Mouse (Mus musculus): ENCODE measurements around the gene Cd300lb. TPM values are rescaled to one million over a fixed set of nuclear protein-coding genes. Genes with fewer than 3 reads are reported as not detected.
A peak's percentile ranks its signal among the peaks of the same experiment; 100 is the strongest.

Cd300lb gene
- polyA plus RNA-seq (2015; fragmentation: Nextera tagmentation; extraction: Ambion mirVana) = 0.45 and 0.49 TPM in 2 replicates

DNA sequence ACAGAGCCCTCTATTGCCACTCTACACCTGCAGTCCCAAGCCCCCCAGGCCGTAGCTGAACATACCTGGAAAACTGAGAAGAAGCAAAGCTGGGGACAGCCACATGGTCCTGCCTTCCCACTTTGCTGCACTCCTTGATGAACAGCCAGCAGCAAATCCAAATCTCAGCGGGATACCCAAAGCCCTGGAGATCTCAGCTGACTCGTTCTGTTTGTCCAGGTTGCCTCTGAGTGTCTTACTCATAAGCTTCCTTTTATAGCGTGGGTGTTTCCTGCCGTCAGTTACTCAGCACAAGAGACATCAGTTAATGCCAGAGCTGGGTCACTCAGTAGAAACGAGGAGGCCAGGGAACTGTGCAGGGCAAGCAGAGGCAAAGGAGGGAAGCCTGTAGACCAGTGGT lies at the start of gene Cd300lb:
Cd300lb (minus strand) TSS at position 243 of the 400 bp plus-strand sequence.
- Histone ChIP-seq H3K36me3 (no peaks in the 10 kb centered on the region), H3K4me3 (no peak within 1 kb of the TSS), H3K9me3 (no peaks in the 10 kb centered on the region), H3K9ac (no peak within 1 kb of the TSS), H3K4me2 (no peak within 1 kb of the TSS), H3K4me1 (peaks cover 13% of the 10 kb centered on the region), H3K27ac (replicated peaks) (no peak within 1 kb of the TSS), H3K27me3 (replicated peaks) (no peaks in the 10 kb centered on the region)
- ATAC-seq (ENCODE audit: extremely low read depth, insufficient number of reproducible peaks, low FRiP score, low TSS enrichment) = no peak
- WGBS = 39% methylated on average over 6 of the region's 6 CpGs

DNA sequence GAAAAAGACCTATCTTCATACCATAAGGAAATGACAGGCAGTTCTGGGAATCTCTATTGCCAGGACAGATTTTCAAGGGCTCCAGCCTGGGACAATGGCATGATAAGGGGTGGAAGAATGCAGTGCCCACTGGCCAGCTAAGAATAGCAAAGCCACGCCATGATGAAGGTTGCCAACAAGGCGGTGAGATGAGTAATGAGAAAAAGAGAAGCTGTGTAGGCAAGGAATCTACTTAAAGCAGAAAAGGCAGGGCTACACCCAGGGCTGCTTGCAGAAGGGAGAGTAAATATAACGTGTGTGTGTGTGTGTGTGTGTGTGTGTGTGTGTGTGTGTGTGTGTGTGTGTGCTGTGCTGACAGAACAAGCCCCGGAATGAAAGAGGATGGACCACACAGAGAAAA lies 47.7 kb upstream of the Cd300lb start:
- no peaks in the 10 kb centered on the region for H3K4me1 ChIP-seq
- no peaks in the 10 kb centered on the region for H3K27me3 ChIP-seq (replicated peaks)
- no peak for ATAC-seq (ENCODE audit: extremely low read depth, insufficient number of reproducible peaks, low FRiP score, low TSS enrichment)

DNA sequence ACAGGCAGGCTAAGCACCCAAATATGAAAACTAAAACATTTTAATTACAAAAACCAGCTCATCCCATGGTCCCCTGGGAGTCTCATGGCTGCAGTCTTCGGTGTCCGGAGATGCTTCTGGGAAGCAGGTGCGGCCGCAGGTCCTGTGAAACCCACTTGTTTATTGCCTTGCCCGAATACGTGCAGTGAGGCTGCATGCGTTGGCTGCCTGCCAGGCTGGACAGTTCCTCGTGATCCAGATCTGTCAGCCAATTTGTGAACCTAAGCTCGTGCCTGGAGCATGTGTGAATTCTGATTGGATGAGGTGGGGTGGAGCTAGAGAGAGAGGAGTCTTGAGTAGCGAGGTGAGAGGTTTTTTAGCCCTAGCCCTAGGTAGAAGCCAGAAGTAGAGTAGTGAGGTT lies 38.5 kb upstream of the Cd300lb start:
- no peak overlapping the region for H3K4me3 ChIP-seq
- no peak overlapping the region for H3K9ac ChIP-seq
- H3K27me3 ChIP-seq (replicated peaks) = no peaks in the 10 kb centered on the region
- H3K9me3 ChIP-seq = peaks cover 28% of the 10 kb centered on the region
- no peak overlapping the region for H3K4me2 ChIP-seq
- H3K4me1 ChIP-seq = no peaks in the 10 kb centered on the region
- no peak for ATAC-seq (ENCODE audit: extremely low read depth, insufficient number of reproducible peaks, low FRiP score, low TSS enrichment)
- no peaks in the 10 kb centered on the region for H3K36me3 ChIP-seq
- H3K27ac ChIP-seq (replicated peaks) = no peak overlapping the region
- WGBS = 75% methylated on average over 10 of the region's 10 CpGs

More for the DNA sequence above, 47.7 kb upstream of the Cd300lb start:
- peaks cover 22% of the 10 kb centered on the region for H3K9me3 ChIP-seq
- WGBS = 53% methylated on average over 3 of the region's 4 CpGs
- no peak overlapping the region for H3K9ac ChIP-seq
- no peaks in the 10 kb centered on the region for H3K36me3 ChIP-seq
- H3K27ac ChIP-seq (replicated peaks) = no peak overlapping the region
- H3K4me3 ChIP-seq = no peak overlapping the region
- no peak overlapping the region for H3K4me2 ChIP-seq

DNA sequence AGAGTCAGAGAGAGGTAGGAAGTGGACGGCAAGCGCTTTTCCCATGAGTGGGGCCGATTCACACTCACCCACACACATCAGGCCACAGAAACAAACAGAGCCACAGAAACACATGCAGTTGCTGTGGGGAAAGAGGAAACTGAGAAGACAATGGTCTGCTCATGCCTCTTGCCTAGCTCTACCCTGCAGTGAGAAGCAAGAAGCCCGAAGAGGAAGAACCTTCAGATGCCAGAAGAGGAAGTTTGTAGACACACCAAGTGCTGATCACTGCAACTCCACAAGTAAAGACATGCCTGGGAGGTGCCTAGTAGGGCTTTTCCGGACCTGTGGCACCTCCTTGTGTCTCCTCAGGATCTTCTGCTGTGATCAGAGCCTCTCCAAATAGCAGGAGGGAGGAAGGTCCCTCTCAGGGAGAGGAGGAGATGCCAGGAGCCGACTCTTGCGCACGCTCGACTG lies 34.6 kb upstream of the Cd300lb start, which contains the start of gene Cd300c:
Cd300c (minus strand) TSS at position 406 of the 456 bp plus-strand sequence.
- peaks cover 8% of the 10 kb centered on the region for H3K4me1 ChIP-seq
- H3K27ac ChIP-seq (replicated peaks) = no peak within 1 kb of the TSS
- ATAC-seq (ENCODE audit: extremely low read depth, insufficient number of reproducible peaks, low FRiP score, low TSS enrichment) = no peak
- H3K27me3 ChIP-seq (replicated peaks) = no peaks in the 10 kb centered on the region
- no peak within 1 kb of the TSS for H3K4me3 ChIP-seq
- WGBS = 83% methylated on average over 9 of the region's 9 CpGs
- no peaks in the 10 kb centered on the region for H3K36me3 ChIP-seq
- H3K9ac ChIP-seq = no peak within 1 kb of the TSS
- H3K4me2 ChIP-seq = no peak within 1 kb of the TSS
- peaks cover 12% of the 10 kb centered on the region for H3K9me3 ChIP-seq

DNA sequence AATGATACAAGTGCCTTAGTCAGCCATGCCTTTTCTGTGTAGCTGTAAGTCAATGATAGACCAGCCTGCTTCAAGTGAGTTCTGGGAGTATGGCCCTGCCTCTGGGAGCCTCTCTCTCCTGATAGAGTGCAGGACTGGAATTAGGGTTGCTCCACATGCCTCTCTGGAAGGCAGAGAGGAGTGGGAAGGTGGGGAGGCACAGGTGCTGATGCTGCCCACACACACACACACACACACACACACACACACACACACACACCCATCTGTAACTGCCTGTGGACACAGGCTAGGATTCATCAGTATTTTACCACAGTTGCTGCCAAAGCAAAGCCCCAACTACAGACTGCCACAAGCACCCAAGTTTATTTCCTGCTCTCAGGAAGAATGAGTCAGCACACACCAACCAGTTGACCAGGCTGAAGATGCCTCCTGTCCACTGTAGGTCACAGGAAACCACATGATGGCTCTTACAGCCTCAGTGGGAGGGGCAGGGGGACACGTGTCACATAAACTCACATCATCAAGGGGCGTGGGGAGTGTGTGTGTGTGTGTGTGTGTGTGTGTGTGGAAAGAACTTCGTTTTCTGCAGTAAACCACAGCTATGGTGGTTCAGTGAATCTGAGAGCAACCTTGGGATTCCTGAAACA lies 31.1 kb upstream of the Cd300lb start:
- WGBS = 55% methylated on average over 3 of the region's 3 CpGs
- Histone ChIP-seq H3K27ac (replicated peaks) (no peak overlapping the region), H3K27me3 (replicated peaks) (no peaks in the 10 kb centered on the region), H3K9ac (no peak overlapping the region), H3K9me3 (no peaks in the 10 kb centered on the region), H3K4me3 (no peak overlapping the region), H3K36me3 (no peaks in the 10 kb centered on the region), H3K4me1 (peaks cover 8% of the 10 kb centered on the region), H3K4me2 (no peak overlapping the region)
- no peak for ATAC-seq (ENCODE audit: extremely low read depth, insufficient number of reproducible peaks, low FRiP score, low TSS enrichment)

DNA sequence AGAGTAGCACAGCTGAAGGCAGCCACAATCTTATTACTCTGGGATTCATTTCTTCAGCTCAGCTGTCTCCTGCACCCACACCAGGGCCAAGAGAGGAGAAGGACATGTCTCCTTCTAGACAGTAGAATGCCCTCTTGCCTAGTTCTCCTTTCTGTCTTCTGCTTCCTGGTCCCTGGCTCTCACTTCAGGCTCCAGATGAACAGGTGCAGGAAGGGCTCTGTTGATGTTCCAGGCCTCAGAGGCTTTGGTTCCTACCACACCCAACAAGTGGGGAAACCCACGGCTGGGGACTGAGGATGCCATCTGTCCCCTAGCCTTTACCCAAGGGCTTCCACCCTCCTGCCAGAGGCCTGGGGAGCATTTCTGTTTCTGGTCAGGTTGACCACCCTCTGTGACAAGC lies 26.2 kb upstream of the Cd300lb start:
- H3K36me3 ChIP-seq = no peaks in the 10 kb centered on the region
- H3K4me1 ChIP-seq = peaks cover 3% of the 10 kb centered on the region
- H3K9me3 ChIP-seq = no peaks in the 10 kb centered on the region
- no peak overlapping the region for H3K27ac ChIP-seq (replicated peaks)
- ATAC-seq (ENCODE audit: extremely low read depth, insufficient number of reproducible peaks, low FRiP score, low TSS enrichment) = no peak
- H3K4me2 ChIP-seq = no peak overlapping the region
- H3K9ac ChIP-seq = no peak overlapping the region
- no peak overlapping the region for H3K4me3 ChIP-seq
- 59% methylated on average over 1 of the region's 1 CpGs for WGBS
- H3K27me3 ChIP-seq (replicated peaks) = no peaks in the 10 kb centered on the region

DNA sequence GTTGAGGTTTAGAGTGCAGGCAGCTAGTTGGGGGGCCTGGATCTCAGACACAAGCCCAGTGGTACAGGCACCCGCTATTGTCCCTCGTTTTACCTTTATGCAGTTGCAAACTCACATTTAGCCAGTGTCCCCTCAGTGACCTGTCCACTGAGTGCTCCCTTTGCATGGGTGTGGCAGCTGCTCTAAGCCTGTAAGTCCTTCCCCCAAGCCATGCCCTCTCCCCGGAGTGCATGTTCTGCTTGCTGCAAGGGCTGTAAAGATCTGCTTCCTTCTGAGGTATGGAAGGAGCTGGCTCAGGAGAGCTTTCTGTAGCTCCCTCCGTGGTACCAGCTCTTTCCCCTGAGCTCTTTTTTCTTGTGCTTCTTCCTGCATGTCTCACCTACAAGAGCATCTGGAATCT lies 595 bp downstream of the Cd300lb start:
- no peaks in the 10 kb centered on the region for H3K27me3 ChIP-seq (replicated peaks)
- ATAC-seq (ENCODE audit: extremely low read depth, insufficient number of reproducible peaks, low FRiP score, low TSS enrichment) = no peak
- H3K9me3 ChIP-seq = no peaks in the 10 kb centered on the region
- 66% methylated on average over 4 of the region's 4 CpGs for WGBS
- no peak overlapping the region for H3K4me2 ChIP-seq
- no peak overlapping the region for H3K9ac ChIP-seq
- no peak overlapping the region for H3K4me3 ChIP-seq
- H3K4me1 ChIP-seq = peaks cover 19% of the 10 kb centered on the region
- H3K27ac ChIP-seq (replicated peaks) = no peak overlapping the region
- H3K36me3 ChIP-seq = no peaks in the 10 kb centered on the region

DNA sequence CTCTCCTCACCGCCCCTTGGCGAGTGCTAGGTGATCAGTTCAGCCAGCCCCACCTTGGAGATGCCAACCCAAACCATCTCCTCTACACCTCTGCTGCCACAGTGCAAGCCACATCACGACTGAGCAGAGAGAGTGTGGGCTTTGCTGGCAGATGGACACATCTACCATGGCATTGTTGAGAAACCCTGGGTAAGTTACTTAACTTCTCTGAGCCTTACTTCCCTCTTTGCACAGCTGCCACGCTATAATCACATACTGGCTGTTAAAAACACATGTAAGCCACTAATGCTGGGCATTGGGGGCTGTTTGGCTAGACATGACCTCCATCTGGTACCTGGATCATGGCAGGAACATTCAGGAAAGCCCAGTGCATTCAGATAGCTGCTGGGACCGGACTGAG lies 3.1 kb downstream of the Cd300lb start:
- H3K4me2 ChIP-seq = no peak overlapping the region
- no peaks in the 10 kb centered on the region for H3K9me3 ChIP-seq
- no peaks in the 10 kb centered on the region for H3K27me3 ChIP-seq (replicated peaks)
- no peaks in the 10 kb centered on the region for H3K36me3 ChIP-seq
- no peak overlapping the region for H3K9ac ChIP-seq
- no peak for ATAC-seq (ENCODE audit: extremely low read depth, insufficient number of reproducible peaks, low FRiP score, low TSS enrichment)
- WGBS = 68% methylated on average over 5 of the region's 5 CpGs
- H3K4me3 ChIP-seq = no peak overlapping the region
- H3K4me1 ChIP-seq = peaks cover 24% of the 10 kb centered on the region
- no peak overlapping the region for H3K27ac ChIP-seq (replicated peaks)

DNA sequence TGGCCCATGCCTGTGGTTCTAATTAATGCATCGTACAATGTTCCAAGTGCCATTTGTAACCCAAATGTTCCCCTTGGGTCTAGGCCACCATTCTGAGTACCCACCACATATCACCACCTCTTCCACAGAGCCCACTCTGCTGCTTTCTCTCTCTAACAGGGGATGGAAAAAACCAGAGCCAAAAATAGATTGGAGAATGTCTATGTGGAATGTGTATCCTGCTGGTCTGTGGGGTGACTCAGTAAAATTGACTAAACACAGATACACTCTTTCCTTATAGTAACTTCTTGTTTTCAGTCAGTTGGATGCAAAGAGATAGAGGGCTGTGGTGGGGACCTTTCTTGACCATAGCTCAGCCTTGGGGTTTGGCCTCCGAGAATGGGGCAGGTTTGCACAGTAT lies 4.6 kb downstream of the Cd300lb start:
- no peaks in the 10 kb centered on the region for H3K36me3 ChIP-seq
- no peaks in the 10 kb centered on the region for H3K9me3 ChIP-seq
- H3K4me1 ChIP-seq = peaks cover 24% of the 10 kb centered on the region
- H3K27ac ChIP-seq (replicated peaks) = peak overlapping the region; percentile 73
- H3K27me3 ChIP-seq (replicated peaks) = no peaks in the 10 kb centered on the region
- no peak overlapping the region for H3K4me3 ChIP-seq
- WGBS = 50% methylated on average over 2 of the region's 2 CpGs
- no peak for ATAC-seq (ENCODE audit: extremely low read depth, insufficient number of reproducible peaks, low FRiP score, low TSS enrichment)
- H3K4me2 ChIP-seq = no peak overlapping the region
- no peak overlapping the region for H3K9ac ChIP-seq

DNA sequence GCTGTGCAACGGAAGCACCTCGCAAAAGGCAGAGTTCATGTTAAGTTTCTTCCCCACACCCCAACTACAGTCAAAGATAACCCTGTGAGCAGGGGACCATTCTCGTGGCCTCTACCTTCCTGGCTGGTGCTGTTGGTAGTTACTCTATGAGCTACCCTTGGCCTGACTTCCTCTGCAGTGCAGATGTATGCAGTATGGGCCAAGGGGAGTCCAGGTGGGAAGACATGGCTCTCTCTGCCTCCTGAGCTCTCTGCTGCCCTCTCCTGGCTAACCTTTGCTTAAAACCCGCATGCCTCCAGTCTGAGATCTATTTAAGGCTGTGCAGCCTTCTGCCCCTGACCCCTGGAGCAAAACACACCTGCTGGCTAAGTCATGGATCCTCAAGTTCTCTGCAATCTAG lies 10.2 kb downstream of the Cd300lb start:
- Histone ChIP-seq H3K27ac (replicated peaks) (no peak overlapping the region), H3K27me3 (replicated peaks) (no peaks in the 10 kb centered on the region), H3K4me3 (no peak overlapping the region), H3K9me3 (0 out of 2 replicates have a peak, but pooled peaks cover 5% of the 10 kb centered on the region), H3K9ac (no peak overlapping the region), H3K4me1 (peaks cover 9% of the 10 kb centered on the region), H3K4me2 (no peak overlapping the region), H3K36me3 (no peaks in the 10 kb centered on the region)
- WGBS = 69% methylated on average over 4 of the region's 4 CpGs
- ATAC-seq (ENCODE audit: extremely low read depth, insufficient number of reproducible peaks, low FRiP score, low TSS enrichment) = no peak

DNA sequence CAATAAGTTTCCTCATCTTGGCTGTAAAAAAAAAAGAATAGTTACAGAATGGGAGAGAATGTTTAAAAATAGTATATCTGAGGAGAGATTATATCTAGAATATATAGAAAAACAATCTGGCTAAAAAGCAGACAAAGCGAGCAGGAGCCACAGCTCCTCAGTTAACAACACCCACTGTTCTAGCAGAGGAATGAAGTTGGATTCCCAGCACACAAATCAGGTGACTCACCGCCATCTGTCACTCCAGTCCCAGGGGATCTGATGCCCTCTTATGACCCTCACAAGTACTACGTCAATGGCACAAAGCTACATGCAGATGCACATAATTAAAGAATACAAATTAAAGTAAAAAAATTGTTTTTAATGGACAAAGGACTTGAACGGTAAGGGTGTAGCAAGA lies 11.7 kb downstream of the Cd300lb start:
- H3K4me1 ChIP-seq = no peaks in the 10 kb centered on the region

DNA sequence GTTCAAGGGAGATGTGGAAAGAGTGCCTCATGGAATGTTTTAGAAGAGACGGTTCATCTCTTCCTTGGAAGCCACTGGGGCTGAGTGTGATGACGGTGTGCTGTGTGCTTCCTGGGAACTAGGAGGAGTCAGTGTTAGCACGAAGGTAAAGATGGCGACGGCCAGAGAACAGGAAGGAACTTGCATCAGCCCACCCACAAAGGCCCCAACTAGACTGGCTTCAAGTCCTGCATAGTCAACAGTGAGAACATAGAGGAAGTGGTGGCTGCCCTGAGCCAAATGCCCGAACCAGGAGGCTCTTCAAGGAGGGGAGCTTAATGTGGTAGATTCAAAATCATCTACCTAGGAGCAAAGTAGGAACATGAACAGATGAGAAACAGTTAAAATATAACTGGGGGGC lies 17.1 kb downstream of the Cd300lb start:
- Histone ChIP-seq H3K27ac (replicated peaks) (no peak overlapping the region), H3K4me1 (peaks cover 12% of the 10 kb centered on the region), H3K4me3 (no peak overlapping the region), H3K27me3 (replicated peaks) (0 out of 2 replicates have a peak, but pooled peaks cover 4% of the 10 kb centered on the region), H3K4me2 (no peak overlapping the region), H3K9me3 (0 out of 2 replicates have a peak, but pooled peaks cover 7% of the 10 kb centered on the region), H3K9ac (no peak overlapping the region), H3K36me3 (no peaks in the 10 kb centered on the region)
- WGBS = 74% methylated on average over 6 of the region's 6 CpGs
- ATAC-seq (ENCODE audit: extremely low read depth, insufficient number of reproducible peaks, low FRiP score, low TSS enrichment) = no peak

More for the DNA sequence above, 11.7 kb downstream of the Cd300lb start:
- WGBS = 78% methylated on average over 4 of the region's 4 CpGs
- ATAC-seq (ENCODE audit: extremely low read depth, insufficient number of reproducible peaks, low FRiP score, low TSS enrichment) = no peak
- Histone ChIP-seq H3K4me3 (no peak overlapping the region), H3K4me2 (no peak overlapping the region), H3K36me3 (no peaks in the 10 kb centered on the region), H3K27me3 (replicated peaks) (no peaks in the 10 kb centered on the region), H3K27ac (replicated peaks) (no peak overlapping the region), H3K9ac (no peak overlapping the region), H3K9me3 (0 out of 2 replicates have a peak, but pooled peaks cover 7% of the 10 kb centered on the region)

All from heart, embryonic 13.5 days (tissue).